Mouse (Mus musculus): ENCODE data around the gene 2410004B18Rik.
"Not testable (repeated sequence)": the region's sequence is repeated elsewhere in the genome, so short reads cannot be mapped to it uniquely, and the experiment has no call there.

Gene 2410004B18Rik

GRCm38 (mm10) chr3:145937505-145938404 lies at the start of gene 2410004B18Rik:
Gene 2410004B18Rik, plus strand, starts transcription at chr3:145938014.
- DNase-seq: peak; percentile 96

GRCm38 (mm10) chr3:145890346-145891132 lies 47.3 kb upstream of the 2410004B18Rik start:
- DNase-seq: no peak

GRCm38 (mm10) chr3:145892451-145892850 lies 45.4 kb upstream of the 2410004B18Rik start:
- DNase-seq: no peak

GRCm38 (mm10) chr3:145894131-145894530 lies 43.7 kb upstream of the 2410004B18Rik start:
- no peak for DNase-seq

GRCm38 (mm10) chr3:145897749-145898148 lies 40.1 kb upstream of the 2410004B18Rik start:
- DNase-seq: no peak

- DNase-seq: no peak
Observed at GRCm38 (mm10) chr3:145899832-145900231, 38.0 kb upstream of the 2410004B18Rik start.

GRCm38 (mm10) chr3:145903530-145903929 lies 34.3 kb upstream of the 2410004B18Rik start:
- no peak for DNase-seq

GRCm38 (mm10) chr3:145904850-145905776 lies 32.7 kb upstream of the 2410004B18Rik start:
- peak; percentile 71 for DNase-seq

- DNase-seq: no peak
Observed at GRCm38 (mm10) chr3:145906582-145906981, 31.2 kb upstream of the 2410004B18Rik start.

GRCm38 (mm10) chr3:145912512-145912911 lies 25.3 kb upstream of the 2410004B18Rik start:
- DNase-seq: no peak

- DNase-seq: no peak
Observed at GRCm38 (mm10) chr3:145913263-145913662, 24.6 kb upstream of the 2410004B18Rik start.

- not testable (repeated sequence) for DNase-seq
Observed at GRCm38 (mm10) chr3:145913942-145914341, 23.9 kb upstream of the 2410004B18Rik start.

GRCm38 (mm10) chr3:145916374-145916773 lies 21.4 kb upstream of the 2410004B18Rik start:
- DNase-seq: no peak

GRCm38 (mm10) chr3:145916826-145917225 lies 21.0 kb upstream of the 2410004B18Rik start:
- no peak for DNase-seq

- DNase-seq: no peak
Observed at GRCm38 (mm10) chr3:145922019-145922854, 15.6 kb upstream of the 2410004B18Rik start, which contains the start of gene Bcl10. Gene Bcl10, plus strand, starts transcription at chr3:145922804.

- DNase-seq: no peak
Observed at GRCm38 (mm10) chr3:145922971-145923370, 14.8 kb upstream of the 2410004B18Rik start.

GRCm38 (mm10) chr3:145923874-145924577 lies 13.8 kb upstream of the 2410004B18Rik start:
- peak; percentile 100 for DNase-seq

- DNase-seq: peak; percentile 63
Observed at GRCm38 (mm10) chr3:145924649-145925337, 13.0 kb upstream of the 2410004B18Rik start.

- no peak for DNase-seq
Observed at GRCm38 (mm10) chr3:145925506-145925905, 12.3 kb upstream of the 2410004B18Rik start.
